Mouse (Mus musculus): ENCODE measurements at regions not wholly inside any gene's neighbourhood (a gene's known extent, or its start where the extent isn't known, plus 50 kb on each side); places are given as distances from the start of the nearest gene placed in this dataset.
A peak's percentile ranks its signal among the peaks of the same experiment; 100 is the strongest.

DNA sequence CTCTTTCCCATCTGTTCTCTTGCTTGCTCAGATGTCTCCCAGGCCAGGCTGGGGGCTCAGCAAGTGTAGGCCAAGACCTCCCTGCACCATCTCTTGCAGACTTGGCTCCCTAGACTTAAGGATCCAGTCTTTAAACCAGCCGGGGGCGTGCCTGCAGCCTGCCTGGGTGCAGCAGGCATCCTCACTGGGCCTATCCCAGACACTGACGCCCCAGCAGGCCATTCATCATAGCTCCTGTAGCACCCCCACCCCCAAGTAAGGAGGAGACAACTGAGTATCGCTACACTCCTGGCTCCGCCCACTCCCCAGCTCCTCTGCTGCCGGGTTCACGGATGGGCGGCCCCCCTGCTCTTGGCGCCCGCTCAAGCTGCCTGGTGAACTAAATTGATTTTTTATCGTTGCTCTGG, 160.2 kb downstream of the Gm26897 start:
- peak; percentile 29 to 66 for DNase-seq (ENCODE audit: low spot score in 2 of 2)

GRCm38 (mm10) chr5:111897568-111897967, 163.8 kb downstream of the Gm26897 start:
- DNase-seq (ENCODE audit: low spot score in 2 of 2), result no peak

GRCm38 (mm10) chr5:111898482-111898881, 164.8 kb downstream of the Gm26897 start:
- no peak for DNase-seq (ENCODE audit: low spot score in 2 of 2)

DNA sequence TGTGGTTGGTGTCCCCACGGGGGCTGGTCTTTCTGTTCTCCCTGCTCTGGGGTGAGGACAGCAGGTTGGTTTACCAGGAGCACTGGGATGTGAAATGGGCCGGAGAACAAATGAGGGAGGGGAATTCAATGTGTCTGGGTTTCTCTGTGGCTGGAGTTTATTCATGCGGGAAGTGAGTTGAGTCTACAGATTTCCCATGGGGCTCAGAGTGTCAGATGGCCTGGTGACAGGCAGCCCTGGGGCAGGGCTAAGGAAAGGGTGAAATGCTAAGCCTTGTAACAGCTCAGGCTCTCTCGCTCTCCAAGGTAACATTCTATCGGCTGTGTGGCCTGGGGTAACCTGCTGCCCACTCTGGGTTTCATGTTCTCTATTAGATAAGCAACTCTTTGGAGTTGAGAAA, 167.5 kb downstream of the Gm26897 start:
- no peak for DNase-seq (ENCODE audit: low spot score in 2 of 2)

DNA sequence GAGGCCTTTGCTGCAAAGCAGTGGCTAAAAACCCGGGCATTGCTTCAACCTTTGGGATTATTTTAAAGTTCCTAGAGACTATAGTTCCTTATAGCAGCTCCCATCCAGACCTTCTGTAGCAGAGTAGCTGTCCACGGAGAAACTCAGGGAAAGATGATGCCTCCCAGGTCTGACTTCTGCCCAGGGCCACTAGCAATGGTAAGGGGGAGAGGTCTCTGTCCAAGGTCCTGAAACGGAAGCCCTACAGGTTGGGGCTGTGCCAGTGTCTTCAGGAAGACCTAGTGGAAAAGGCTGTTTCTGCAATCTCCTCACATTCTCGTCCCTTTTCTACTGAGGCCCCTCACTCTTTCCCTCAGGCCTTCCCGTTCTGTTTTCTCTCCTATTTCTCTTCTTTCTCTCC, 168.0 kb downstream of the Gm26897 start:
- DNase-seq (ENCODE audit: low spot score in 2 of 2), result peak in 1 of 2 experiments; percentile 14

DNA sequence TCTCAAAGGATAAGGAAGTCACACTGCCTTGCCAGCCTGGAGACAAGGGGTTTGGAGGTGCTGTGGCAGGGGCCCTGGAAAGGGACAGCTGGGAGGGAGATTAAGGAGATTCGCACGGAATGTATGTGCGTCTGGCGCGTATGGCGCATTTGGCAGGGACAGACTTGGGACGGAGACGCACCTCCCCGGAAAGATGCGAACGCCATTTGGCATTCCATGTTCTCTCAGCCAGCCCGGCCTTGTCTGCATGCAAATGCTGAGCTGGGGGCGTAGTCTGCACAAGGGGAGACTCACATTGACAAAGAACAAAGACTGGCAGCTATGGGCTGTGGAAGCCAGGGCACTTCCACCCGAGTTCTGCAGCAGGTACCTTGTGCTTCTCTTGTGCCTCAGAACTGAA, 174.4 kb downstream of the Gm26897 start:
- DNase-seq (ENCODE audit: low spot score in 2 of 2), result no peak

GRCm38 (mm10) chr5:111910514-111910913, 176.8 kb downstream of the Gm26897 start:
- no peak for DNase-seq (ENCODE audit: low spot score in 2 of 2)

- DNase-seq (ENCODE audit: low spot score in 2 of 2), result no peak
Observed at GRCm38 (mm10) chr5:111913354-111913753, 179.6 kb downstream of the Gm26897 start.

DNA sequence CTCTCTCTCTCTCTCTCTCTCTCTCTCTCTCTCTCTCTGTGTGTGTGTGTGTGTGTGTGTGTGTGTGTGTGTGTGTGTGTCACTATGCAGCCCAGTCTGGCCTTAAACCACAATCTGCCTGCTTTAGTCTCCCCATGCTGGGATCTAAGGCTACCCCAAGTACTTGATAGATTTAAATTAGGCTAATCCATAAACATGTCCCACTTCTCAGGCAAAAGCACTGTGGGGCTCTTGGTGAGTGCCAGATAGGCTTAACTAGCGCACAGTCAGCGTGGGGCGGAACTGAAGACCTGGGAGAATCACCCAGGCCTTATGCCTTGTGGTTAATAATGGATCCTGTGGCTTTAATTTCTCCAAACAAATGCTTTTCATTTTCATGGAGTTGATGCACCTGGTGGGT, 180.6 kb downstream of the Gm26897 start:
- no peak for DNase-seq (ENCODE audit: low spot score in 2 of 2)

DNA sequence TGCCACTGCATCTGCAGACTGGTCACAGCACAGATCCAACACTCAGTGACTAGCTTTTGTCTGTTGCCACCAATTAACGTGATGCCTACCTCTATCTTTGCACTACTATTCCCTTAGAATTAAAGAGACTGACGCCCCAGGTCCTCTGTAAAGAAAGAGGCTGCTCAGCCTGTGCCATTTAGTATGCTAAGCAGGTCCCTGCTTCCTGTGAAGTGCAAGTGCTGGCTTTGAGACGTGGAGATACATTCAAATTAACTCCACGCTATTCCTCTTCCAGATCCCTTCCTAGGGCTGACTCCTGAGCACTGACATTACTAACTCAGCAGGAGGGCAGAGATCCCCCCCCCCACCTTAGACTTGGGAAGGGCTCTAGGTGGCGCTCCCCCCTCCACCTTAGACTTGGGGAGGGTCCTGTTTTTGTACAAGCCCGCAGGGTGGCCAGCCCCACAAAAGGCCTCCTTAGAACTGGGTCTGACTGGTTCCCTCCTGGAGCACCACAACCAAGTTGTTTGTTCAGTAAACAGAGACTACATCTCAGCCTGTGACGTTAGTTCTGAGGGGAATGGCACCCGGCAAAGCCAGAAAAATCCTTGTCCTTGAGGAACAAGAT, 184.0 kb downstream of the Gm26897 start:
- DNase-seq (ENCODE audit: low spot score in 2 of 2), result no peak

GRCm38 (mm10) chr5:111918888-111919287, 185.2 kb downstream of the Gm26897 start:
- DNase-seq (ENCODE audit: low spot score in 2 of 2), result no peak

DNA sequence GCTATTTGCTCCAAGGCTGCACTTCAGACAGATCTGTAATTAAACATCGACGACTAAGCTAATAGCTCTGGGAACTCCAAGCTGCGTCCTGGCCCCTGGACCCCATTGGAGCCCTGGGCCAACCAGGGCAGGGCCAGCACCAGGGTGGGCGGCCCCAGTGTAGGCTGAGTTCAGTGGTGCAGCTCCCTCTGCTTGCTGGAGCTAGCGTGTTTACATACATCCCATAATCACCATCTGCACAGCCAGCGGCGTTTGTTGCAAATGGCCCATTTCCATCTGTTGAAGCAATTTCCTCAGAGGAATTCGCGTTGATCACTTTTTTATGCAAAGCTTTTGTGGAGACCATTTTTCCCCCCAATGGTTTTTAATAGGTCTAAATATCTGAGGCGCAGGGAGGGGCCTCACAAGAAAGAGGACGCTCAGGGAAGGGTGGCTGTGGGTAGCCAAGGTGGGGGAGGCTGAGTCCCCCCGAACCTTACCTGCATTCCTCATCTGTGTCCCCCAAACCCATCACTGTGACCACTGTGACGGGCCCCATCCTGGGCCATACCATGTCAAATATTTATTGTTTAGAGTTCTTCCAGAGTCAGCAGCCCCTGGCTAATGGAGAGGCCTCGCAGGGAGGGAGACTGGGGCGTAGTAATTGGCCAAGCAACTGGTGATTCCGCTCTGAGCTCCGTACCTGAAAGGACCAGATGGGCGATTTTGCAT, 189.4 kb downstream of the Gm26897 start:
- no peak for DNase-seq (ENCODE audit: low spot score in 2 of 2)

GRCm38 (mm10) chr5:111925757-111926156, 192.0 kb downstream of the Gm26897 start:
- no peak for DNase-seq (ENCODE audit: low spot score in 2 of 2)

- DNase-seq (ENCODE audit: low spot score in 2 of 2), result no peak
Observed at GRCm38 (mm10) chr5:111929180-111929990, 195.7 kb downstream of the Gm26897 start.

DNA sequence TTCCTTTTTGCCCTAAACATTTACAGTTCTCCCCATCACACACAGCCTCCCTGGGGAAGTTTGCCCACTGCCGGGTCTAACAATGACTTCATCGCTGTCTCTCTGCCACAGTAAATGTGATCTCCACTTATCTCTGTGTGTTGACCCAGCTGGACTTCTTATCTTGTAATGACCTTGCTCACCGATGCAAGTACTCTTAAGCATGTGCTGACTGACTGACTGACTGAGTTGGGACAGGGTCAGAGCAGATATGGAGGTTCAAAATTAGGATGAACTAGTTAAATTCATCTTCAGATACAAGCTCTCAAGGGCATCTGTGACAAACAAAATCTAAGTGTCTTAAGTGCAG, 196.2 kb downstream of the Gm26897 start:
- no peak for DNase-seq (ENCODE audit: low spot score in 2 of 2)

DNA sequence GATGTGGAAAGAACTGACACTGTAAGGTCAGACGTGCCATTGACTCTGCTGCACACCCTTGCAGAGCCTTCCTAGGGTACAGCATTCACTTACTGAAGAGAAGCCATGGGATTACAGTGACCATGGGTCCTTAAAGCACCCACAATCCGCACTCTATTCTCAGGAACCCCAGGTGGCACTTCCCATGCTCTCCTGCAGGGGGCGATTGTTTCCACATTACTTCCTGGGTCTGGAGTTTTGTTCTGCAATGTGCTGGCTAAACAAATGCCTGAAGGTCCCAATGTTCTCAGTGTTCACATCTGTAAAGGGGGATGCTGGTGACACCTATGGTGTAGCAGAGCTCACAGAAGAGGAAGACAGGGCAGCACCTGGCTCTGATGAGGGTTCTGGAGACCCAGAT, 198.0 kb downstream of the Gm26897 start:
- no peak for DNase-seq (ENCODE audit: low spot score in 2 of 2)

DNA sequence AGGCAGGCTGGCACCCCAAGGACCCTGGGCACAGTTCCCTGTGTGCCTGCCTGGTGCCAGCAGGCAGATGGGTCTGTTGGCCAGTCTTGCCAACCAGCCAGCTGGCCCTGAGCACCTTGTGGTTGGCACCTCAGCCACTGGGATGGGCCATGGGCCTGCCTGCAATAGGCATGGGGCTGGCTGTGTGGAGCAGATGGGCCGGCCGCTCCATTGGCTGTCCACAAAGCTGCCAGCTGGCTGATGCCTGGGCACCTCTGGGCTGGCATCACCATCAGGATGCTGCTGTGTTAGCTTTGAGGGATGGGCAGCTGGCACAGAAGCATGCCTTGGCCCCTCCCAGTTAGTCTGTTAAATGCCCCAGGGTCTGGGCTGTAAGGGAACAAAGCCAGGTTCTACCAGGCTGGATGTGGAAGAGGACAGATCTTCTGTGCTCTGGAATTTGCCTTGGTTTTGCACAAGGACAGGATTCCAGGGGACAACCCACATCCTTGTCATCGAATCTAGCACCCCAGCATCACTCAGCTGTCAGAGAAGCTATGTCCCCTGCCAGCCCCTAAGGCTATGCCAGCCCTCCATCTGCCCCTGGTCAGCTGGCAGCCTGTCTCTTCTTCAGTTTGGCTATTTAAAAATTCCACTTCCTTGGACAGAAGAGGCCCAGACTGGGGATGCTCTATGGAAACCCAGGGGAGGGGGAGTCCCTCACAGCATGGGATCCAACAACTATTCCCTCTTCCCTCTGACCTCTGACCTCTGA, 201.8 kb downstream of the Gm26897 start:
- no peak for DNase-seq (ENCODE audit: low spot score in 2 of 2)

- DNase-seq (ENCODE audit: low spot score in 2 of 2), result no peak
Observed at GRCm38 (mm10) chr5:111941831-111942230, 208.1 kb downstream of the Gm26897 start.

DNA sequence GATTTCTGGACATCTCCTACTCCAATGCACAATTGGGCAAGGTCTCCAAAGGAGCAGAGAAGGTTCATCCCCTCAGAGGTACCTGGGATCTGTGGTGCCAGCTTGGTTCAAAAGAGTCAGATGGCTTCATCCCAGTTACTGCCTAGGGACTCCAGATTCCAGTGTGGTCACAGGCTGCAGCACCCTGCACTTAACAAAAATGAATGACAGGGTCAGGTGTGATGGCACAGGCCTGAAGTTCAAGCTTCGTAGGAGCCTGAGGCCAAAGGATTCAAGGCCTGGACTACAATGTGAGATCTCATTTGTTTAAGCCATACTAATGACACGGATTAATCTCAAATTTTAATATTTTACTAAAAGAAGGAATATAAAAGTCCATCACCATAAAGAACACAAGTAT, 209.1 kb downstream of the Gm26897 start:
- DNase-seq (ENCODE audit: low spot score in 2 of 2), result no peak

- DNase-seq (ENCODE audit: low spot score in 2 of 2), result no peak
Observed at GRCm38 (mm10) chr5:111943337-111944162, 209.8 kb downstream of the Gm26897 start.

GRCm38 (mm10) chr5:111944273-111944971, 210.7 kb downstream of the Gm26897 start:
- DNase-seq (ENCODE audit: low spot score in 2 of 2), result no peak

Measured in urinary bladder, postnatal 36 days (tissue).